Mouse (Mus musculus) midbrain, embryonic 10.5 days (tissue): Measurements from ENCODE around the gene Klk1b5. TPM values are rescaled to one million over a fixed set of nuclear protein-coding genes. Genes with fewer than 3 reads are reported as not detected.
"Not testable (repeated sequence)": the region's sequence is repeated elsewhere in the genome, so short reads cannot be mapped to it uniquely, and the experiment has no call there.

Experiments
- DNase-seq: peaks from one replicate; pipeline ENCODE4 v3.0.0-alpha.2; 2017; ENCODE audit warnings: low spot score
- H3K27ac ChIP-seq: fragments of 300-500 bp; sonication (generic); replicated peaks from 2 replicates; pipeline ENCODE4 v1.5.1; 2016; ENCODE audit warnings: mild to moderate bottlenecking
- H3K27me3 ChIP-seq: fragments of 300-500 bp; sonication (generic); 2 replicates; pipeline ENCODE4 v1.6.1; 2016; ENCODE audit warnings: low read depth, mild to moderate bottlenecking; ENCODE audit not compliant: poor library complexity, severe bottlenecking
- H3K36me3 ChIP-seq: fragments of 300-500 bp; sonication (generic); 2 replicates; pipeline ENCODE4 v1.6.1; 2016; ENCODE audit warnings: mild to moderate bottlenecking, moderate library complexity
- H3K4me1 ChIP-seq: fragments of 300-500 bp; sonication (generic); 2 replicates; pipeline ENCODE4 v1.6.1; 2016
- H3K4me3 ChIP-seq: fragments of 300-500 bp; sonication (generic); 2 replicates; pipeline ENCODE4 v1.5.1; 2016; ENCODE audit warnings: mild to moderate bottlenecking, moderate library complexity
- H3K9me3 ChIP-seq: fragments of 300-500 bp; sonication (generic); replicated peaks from 2 replicates; pipeline ENCODE4 v1.6.1; 2016; ENCODE audit warnings: mild to moderate bottlenecking
- WGBS: fragments of 180-500 bp; shearing (Covaris S2); methylation state at CpG from one replicate; pipeline ENCODE4 v1.1.7; 2016; 5-methylcytosine and 5-hydroxymethylcytosine counted together
- polyA plus RNA-seq: library from polyadenylated mRNA; unstranded; fragments of >200 nt; fragmentation: Nextera tagmentation; extraction: Ambion mirVana; gene quantifications from 2 replicates; pipeline ENCODE4 v1.2.1, GENCODE M21; 2016

Klk1b5 gene
- polyA plus RNA-seq, result not detected in 2 replicates

DNA sequence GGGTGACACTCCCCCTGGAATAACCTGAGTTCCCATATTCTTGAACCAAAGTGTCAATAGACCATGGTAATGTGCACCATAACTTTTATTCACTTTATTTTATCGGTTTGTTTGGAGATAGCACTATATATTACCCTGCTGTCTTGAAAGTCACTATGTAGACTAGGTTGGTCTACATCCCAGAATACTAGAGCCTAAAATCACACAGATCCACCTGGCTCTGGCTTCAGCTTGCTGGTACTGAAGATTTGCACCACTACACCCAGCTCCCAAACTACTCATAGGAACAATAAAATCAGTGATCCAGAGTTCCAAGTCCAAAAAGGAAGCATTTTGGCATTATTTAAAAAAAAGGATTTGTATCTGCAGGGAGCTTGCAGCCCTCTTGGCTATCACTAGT lies at the start of gene Klk1b5:
Klk1b5 (plus strand) TSS at position 301 of the 400 bp plus-strand sequence.
- Histone ChIP-seq H3K27me3 (no peaks in the 10 kb centered on the region), H3K4me1 (no peaks in the 10 kb centered on the region), H3K4me3 (no peak within 1 kb of the TSS), H3K36me3 (no peaks in the 10 kb centered on the region), H3K27ac (no peak within 1 kb of the TSS), H3K9me3 (no peaks in the 10 kb centered on the region)
- no peak for DNase-seq
- WGBS, result 81% methylated on average over 1 of the region's 1 CpGs

DNA sequence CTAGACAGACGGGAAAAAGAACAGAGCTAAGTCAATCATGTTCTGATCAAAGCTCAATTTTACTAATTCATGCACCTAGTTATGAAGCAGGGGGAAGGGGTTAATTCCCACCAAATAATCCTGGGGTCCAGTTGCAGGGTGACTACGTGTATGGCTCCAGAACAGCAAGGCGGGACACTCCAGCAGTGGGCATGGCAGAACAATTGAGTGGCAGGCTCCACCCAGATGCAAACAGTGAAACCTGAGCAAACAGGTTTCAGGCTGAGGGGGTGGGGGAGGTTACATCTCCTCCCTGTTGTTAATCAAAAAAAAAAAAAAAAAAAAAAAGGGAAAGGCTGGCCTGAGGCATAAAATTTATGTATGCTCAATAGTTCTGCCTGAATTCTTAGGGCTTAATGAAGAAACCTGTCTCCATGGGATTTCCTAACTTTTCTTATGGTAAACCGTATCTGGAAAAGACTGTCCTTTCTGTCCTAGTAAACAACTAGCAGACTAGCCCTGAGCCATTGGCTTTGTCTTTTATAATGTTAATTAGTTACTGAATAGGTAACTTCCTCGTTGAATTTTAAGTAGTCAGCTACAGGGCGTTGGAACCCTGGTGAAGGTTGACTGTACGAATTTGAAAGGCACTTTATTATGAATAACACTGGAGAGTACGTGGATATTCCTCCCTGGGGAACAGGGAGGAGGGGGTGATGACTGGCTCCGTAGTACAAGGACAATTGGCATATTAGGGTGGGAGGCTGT lies 36.3 kb upstream of the Klk1b5 start:
- Histone ChIP-seq H3K27me3 (no peaks in the 10 kb centered on the region), H3K4me1 (no peaks in the 10 kb centered on the region), H3K9me3 (no peaks in the 10 kb centered on the region), H3K27ac (no peak overlapping the region), H3K36me3 (no peaks in the 10 kb centered on the region), H3K4me3 (no peak overlapping the region)
- WGBS, result 77% methylated on average over 9 of the region's 9 CpGs
- DNase-seq, result no peak

DNA sequence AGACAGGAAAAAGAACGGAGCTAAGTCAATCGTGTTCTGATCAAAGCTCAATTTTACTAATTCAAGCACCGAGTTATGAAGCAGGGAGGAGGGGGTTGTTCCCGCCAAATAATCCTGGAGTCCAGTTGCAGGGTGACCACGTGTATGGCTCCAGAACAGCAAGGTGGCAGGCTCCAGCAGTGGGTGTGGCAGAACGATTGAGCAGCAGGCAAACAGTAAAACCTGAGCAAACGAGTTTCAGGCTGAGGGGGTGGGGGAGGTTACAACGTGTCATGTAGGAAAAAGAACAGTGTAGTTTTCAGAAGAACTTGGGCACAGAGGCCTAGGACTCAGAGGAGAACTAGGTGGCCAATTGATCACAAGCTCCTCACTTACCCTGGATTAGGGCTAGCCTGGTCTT lies 29.2 kb upstream of the Klk1b5 start:
- not testable (repeated sequence) for H3K4me3 ChIP-seq, H3K4me1 ChIP-seq, H3K9me3 ChIP-seq, H3K36me3 ChIP-seq, H3K27me3 ChIP-seq, H3K27ac ChIP-seq, DNase-seq
- 81% methylated on average over 8 of the region's 8 CpGs for WGBS

DNA sequence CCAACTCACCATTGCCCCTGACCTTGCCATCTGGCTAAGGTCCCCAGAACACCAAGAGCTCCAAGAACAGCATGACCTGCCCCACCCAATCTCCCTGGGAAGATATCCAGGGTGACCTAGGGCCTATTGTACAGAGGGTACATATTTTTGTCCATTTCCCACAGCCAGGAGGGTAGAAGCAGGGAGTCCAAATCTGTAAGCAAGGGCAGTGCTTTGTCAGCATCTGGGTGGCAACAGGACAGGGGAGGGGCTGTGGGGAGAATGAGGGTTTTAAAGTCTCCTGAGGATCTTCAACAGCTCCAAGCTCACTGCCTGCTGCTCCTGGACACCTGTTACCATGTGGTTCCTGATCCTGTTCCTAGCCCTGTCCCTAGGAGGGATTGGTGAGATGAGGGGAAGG lies 27.8 kb upstream of the Klk1b5 start, which contains the start of gene Klk1b24:
Klk1b24 (plus strand) TSS at position 301 of the 400 bp plus-strand sequence.
- DNase-seq, H3K4me3 ChIP-seq, H3K27ac ChIP-seq, H3K27me3 ChIP-seq, H3K4me1 ChIP-seq, H3K9me3 ChIP-seq, H3K36me3 ChIP-seq: not testable (repeated sequence)

DNA sequence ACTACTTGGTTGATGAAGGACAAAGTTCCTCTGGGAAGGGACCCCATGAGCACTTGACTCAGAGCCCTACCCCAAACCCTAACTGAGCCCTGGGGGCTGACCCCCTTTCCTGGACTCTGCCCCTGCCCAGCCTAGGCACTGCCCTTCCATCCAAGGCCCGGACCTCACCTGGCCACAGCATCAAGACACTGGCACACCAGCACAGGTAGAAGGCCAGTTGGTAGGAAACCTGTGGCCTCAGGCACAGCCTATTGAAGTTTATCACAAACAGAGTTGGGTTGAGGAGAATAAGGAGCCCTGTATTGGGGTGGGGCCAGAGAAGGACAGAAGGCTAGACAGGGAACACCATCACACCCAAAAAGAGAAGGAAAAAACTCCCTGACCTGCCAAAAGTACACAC lies 22.3 kb upstream of the Klk1b5 start:
- H3K36me3 ChIP-seq, H3K27me3 ChIP-seq, DNase-seq, H3K4me3 ChIP-seq, H3K9me3 ChIP-seq, H3K27ac ChIP-seq, H3K4me1 ChIP-seq: not testable (repeated sequence)
- 90% methylated on average over 1 of the region's 1 CpGs for WGBS

DNA sequence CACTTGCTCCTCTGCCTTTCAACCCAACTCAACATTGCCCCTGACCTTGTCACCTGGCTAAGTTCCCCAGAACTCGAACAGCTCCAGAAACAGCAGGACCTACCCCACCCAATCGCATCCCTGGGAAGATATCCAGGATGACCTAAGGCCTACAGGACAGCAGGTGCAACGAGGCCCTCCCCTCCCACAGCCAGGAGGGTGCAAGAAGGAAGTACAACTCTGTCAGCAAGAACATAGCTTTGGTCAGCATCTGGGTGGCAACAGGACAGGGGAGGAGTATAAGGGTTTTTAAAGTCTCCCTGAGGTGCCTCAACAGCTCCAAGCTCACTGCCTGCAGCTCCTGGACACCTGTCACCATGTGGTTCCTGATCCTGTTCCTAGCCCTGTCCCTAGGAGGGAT lies 17.9 kb upstream of the Klk1b5 start, which contains the start of gene Klk1b3:
Klk1b3 (plus strand) TSS at position 301 of the 400 bp plus-strand sequence.
- DNase-seq, result no peak
- no peaks in the 10 kb centered on the region for H3K36me3 ChIP-seq
- no peaks in the 10 kb centered on the region for H3K4me1 ChIP-seq
- 67% methylated on average over 3 of the region's 3 CpGs for WGBS
- no peak within 1 kb of the TSS for H3K4me3 ChIP-seq
- no peaks in the 10 kb centered on the region for H3K27me3 ChIP-seq
- H3K27ac ChIP-seq, result no peak within 1 kb of the TSS
- no peaks in the 10 kb centered on the region for H3K9me3 ChIP-seq

DNA sequence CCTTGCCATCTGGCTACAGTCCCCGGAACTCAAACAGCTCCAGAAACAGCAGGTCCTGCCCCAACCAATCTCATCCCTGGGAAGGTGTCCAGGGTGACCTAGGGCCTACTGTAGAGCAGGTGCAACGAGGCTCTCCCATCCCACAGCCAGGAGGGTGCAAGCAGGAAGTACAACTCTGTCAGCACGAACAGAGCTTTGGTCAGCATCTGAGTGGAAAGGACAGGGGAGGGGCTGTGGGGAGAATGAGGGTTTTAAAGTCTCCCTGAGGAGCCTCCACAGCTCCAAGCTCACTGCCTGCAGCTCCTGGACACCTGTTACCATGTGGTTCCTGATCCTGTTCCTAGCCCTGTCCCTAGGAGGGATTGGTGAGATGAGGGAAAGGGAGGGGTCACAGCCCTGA lies 8.6 kb upstream of the Klk1b5 start, which contains the start of gene Klk1b4:
Klk1b4 (plus strand) TSS at position 301 of the 400 bp plus-strand sequence.
- 59% methylated on average over 3 of the region's 3 CpGs for WGBS
- H3K4me1 ChIP-seq, H3K27ac ChIP-seq, DNase-seq, H3K36me3 ChIP-seq, H3K9me3 ChIP-seq, H3K27me3 ChIP-seq, H3K4me3 ChIP-seq: not testable (repeated sequence)

DNA sequence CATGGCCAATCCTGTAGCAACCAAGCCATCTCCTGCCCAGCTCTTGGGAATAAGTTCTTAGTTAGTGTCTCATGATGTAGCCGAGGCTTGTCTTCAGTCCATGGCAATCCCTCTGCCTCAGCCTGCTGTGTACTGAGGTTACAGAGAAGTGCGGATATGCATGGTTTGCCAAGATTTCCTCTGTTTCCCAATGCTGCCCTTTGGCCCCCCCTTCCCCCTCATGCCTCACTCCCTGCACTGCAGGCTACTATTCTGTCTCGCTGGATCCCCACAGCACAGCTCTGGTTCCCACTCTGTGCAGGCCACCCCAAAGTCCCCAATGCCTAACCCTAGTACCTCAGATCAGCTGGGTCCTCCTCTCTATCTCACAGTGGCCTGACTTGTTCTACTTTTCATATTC lies 7.4 kb upstream of the Klk1b5 start:
- Histone ChIP-seq H3K27me3 (no peaks in the 10 kb centered on the region), H3K4me3 (no peak overlapping the region), H3K27ac (no peak overlapping the region), H3K9me3 (no peaks in the 10 kb centered on the region), H3K36me3 (no peaks in the 10 kb centered on the region), H3K4me1 (no peaks in the 10 kb centered on the region)
- no peak for DNase-seq
- WGBS, result 76% methylated on average over 3 of the region's 3 CpGs

DNA sequence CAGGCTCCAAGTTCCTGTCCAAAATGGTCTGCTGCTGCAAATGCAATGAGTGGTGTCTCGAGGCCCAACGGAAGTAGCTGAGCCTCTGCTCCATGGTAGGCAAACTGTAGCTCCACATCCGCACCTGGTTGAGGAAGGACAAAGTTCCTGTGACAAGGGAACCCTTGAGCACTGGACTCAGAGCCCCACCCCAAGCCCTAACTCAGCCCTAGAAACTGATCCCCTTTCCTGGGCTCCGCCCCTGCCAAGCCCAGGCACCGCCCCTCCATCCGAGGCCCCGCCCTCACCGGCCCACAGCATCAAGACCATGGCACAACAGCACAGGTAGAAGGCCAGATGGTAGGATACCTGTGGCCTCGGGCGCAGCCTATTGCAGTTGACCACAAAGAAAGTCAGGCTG lies 5.9 kb downstream of the Klk1b5 start:
- not testable (repeated sequence) for H3K4me3 ChIP-seq, H3K27ac ChIP-seq, H3K4me1 ChIP-seq, DNase-seq, H3K27me3 ChIP-seq, H3K36me3 ChIP-seq, H3K9me3 ChIP-seq
- WGBS, result 72% methylated on average over 9 of the region's 10 CpGs

DNA sequence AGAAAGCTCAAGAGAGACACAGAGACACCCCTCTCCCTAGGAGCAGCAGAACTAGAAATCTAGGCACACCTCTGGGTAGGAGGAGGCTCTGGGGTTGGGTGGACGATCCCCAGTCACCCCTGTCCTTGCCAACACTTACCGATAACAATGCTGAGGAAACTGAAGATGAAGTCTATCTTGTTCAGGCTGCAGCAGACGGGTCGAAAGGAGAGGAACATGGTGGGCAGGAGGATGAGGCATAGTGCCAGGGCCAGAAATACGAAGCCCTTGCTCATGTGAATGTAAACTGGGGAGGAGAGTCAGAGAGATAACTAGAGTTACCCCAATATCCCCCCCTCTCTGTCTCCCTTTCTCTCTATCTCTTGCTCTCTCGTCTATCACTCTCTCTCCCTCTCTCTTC lies 6.6 kb downstream of the Klk1b5 start:
- not testable (repeated sequence) for H3K4me1 ChIP-seq, H3K36me3 ChIP-seq, H3K27me3 ChIP-seq, H3K9me3 ChIP-seq, H3K27ac ChIP-seq, H3K4me3 ChIP-seq, DNase-seq
- 82% methylated on average over 6 of the region's 6 CpGs for WGBS

DNA sequence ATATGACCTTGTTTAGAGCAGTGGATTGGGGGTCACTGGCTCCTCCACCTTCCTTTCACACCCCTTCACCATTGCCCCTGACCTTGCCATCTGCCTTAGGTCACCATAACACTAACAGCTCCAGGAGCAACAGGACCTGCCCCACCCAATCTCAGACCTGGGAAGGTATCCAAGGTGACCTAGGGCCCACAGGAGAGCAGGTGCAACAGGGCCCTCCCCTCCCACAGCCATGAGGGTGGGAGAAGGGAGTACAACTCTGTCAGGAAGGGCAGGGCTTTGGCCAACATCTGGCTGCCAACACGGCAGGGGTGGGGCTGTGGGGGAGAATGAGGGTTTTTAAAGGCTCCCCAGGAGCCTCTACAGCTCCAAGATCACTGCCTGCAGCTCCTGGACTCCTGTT lies 9.3 kb downstream of the Klk1b5 start, which contains the start of gene Klk1:
Klk1 (plus strand) TSS at position 285 of the 400 bp plus-strand sequence.
- Histone ChIP-seq H3K27ac (no peak within 1 kb of the TSS), H3K9me3 (no peaks in the 10 kb centered on the region), H3K27me3 (no peaks in the 10 kb centered on the region), H3K4me1 (no peaks in the 10 kb centered on the region), H3K4me3 (no peak within 1 kb of the TSS), H3K36me3 (no peaks in the 10 kb centered on the region)
- WGBS, result 46% methylated on average over 1 of the region's 1 CpGs
- no peak for DNase-seq

DNA sequence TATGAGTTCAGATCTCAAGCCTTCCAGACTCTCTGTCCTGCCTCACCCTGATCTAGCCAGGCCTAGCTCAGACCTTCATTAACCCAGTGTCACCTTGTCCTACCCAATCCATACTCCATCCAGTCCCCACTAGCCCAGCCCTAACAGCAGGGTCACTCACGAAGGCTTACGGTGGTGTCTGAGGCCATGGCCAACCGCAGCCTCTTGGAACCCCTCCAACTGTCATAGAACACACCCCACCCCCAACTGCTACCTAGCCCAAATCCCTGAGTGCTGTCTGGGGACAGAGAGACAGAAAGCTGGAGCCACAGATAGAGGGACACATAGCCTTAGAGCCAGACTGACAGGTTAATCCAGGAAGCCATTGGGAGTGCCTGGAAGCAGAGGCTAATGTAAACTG lies 20.2 kb downstream of the Klk1b5 start, which contains the start of gene Gm36864:
Gm36864 (plus strand) TSS at position 269 of the 400 bp plus-strand sequence.
- WGBS, result 77% methylated on average over 3 of the region's 3 CpGs

DNA sequence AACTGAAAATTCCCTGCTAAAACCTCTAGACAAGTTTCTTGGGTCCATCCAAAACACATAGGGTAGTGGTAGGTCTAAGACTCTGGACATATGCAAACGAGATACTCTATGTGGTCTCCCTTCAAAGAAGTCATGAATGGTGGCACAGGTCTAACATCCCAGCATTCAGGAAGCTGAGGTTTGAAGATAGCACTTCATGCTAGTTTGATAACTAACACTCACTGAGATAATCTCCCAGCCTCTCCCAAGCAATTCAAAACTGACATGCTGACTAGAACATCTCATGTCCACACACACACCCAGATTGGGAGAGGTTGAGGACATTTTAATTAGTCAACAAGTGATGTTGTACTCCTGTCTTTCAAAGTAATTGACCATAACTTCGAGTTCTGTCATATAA lies 24.2 kb downstream of the Klk1b5 start:
- Histone ChIP-seq H3K27me3 (no peaks in the 10 kb centered on the region), H3K27ac (no peak overlapping the region), H3K4me3 (no peak overlapping the region), H3K36me3 (no peaks in the 10 kb centered on the region), H3K9me3 (no peaks in the 10 kb centered on the region; the same call in 1 of the 2 replicates), H3K4me1 (no peaks in the 10 kb centered on the region)
- 58% methylated on average over 2 of the region's 2 CpGs for WGBS
- no peak for DNase-seq

More for the DNA sequence above, 20.2 kb downstream of the Klk1b5 start, which contains the start of gene Gm36864:
- Histone ChIP-seq H3K36me3 (no peaks in the 10 kb centered on the region), H3K27me3 (no peaks in the 10 kb centered on the region), H3K9me3 (no peaks in the 10 kb centered on the region; the same call in 1 of the 2 replicates), H3K4me1 (no peaks in the 10 kb centered on the region), H3K4me3 (no peak within 1 kb of the TSS), H3K27ac (no peak within 1 kb of the TSS)
- DNase-seq, result no peak
